Mouse (Mus musculus) adrenal gland, postnatal 36 days (tissue): ENCODE measurements around the gene Trpm4. TPM values are rescaled to one million over a fixed set of nuclear protein-coding genes. Genes with fewer than 3 reads are reported as not detected.
A peak's percentile ranks its signal among the peaks of the same experiment; 100 is the strongest.

ENCODE experiments used
- DNase-seq, 2 experiments: peaks; one replicate each; pipeline ENCODE4 v3.0.0; 2021; ENCODE audit warnings: mixed read lengths in 1 of 2
- total RNA-seq, 2 experiments: library from RNA; stranded (reverse); gene quantifications; 2 replicates each; pipeline ENCODE4 v1.2.3; 2021

Gene Trpm4
- total RNA-seq, 2 experiments from 2014 or later: 5.7 to 8.5 TPM

- peak; percentile 25 to 47 for DNase-seq
Measured at GRCm38 (mm10) chr7:45255822-45256221, 77.8 kb downstream of the Trpm4 start.

DNA sequence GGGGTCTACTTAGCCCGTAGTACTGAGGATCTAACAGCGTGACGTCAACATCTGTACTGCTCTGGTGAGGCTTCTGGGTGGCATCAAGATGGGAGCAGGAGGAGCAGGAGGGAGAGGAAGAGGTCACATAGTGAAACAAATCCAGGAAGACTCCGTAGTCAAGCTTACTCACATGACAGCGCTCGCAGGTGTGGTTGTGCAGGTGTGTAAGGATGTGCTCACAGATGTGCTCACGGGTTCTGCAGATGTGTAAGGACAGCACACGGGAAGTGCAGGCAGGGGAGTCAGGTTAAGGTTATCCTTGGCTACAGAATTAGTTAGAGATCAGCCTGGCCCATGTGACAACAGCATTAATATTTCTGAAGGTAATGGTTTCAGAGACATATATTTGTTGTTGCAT, 79.8 kb downstream of the Trpm4 start:
- DNase-seq: no peak

Other genes starting within 250 kb of the Trpm4 start
- 10 to 100 TPM; 32.2 to 38.3 TPM for gene Rcn3, start 241.6 kb downstream of the Trpm4 start, total RNA-seq
- gene Fcgrt, start 229.9 kb downstream of the Trpm4 start, total RNA-seq: 100 to 1,000 TPM; 116 to 138 TPM
- 1,000 to 10,000 TPM; 1,231 to 1,372 TPM for gene Rps11, start 209.3 kb downstream of the Trpm4 start, total RNA-seq
- 1,000 to 10,000 TPM; 1,621 to 1,757 TPM for gene Rpl13a, start 205.0 kb downstream of the Trpm4 start, total RNA-seq
- not detected for gene Gm45713, start 197.5 kb downstream of the Trpm4 start, total RNA-seq
- 10 to 100 TPM; 15.3 to 25.5 TPM for gene Flt3l, start 197.3 kb downstream of the Trpm4 start, total RNA-seq
- 10 to 100 TPM; 59.1 to 77.0 TPM for gene Pih1d1, start 179.5 kb downstream of the Trpm4 start, total RNA-seq
- 10 to 100 TPM; 62.7 to 76.7 TPM for gene Aldh16a1, start 179.2 kb downstream of the Trpm4 start, total RNA-seq
- under 1 TPM in 1 of 2 experiments, not detected in 1; 0.17 TPM for gene Slc17a7, start 169.8 kb downstream of the Trpm4 start, total RNA-seq
- gene Gfy, start 154.2 kb downstream of the Trpm4 start, total RNA-seq: not detected
- gene Pth2, start 152.8 kb downstream of the Trpm4 start, total RNA-seq: not detected
- not detected for gene Ccdc155, start 128.9 kb downstream of the Trpm4 start, total RNA-seq
- not detected for gene Dkkl1, start 121.6 kb downstream of the Trpm4 start, total RNA-seq
- 10 to 100 TPM; 10.6 to 15.3 TPM for gene Tead2, start 118.0 kb downstream of the Trpm4 start, total RNA-seq
- 1 to 10 TPM; 2.2 to 4.1 TPM for gene Cd37, start 94.7 kb downstream of the Trpm4 start, total RNA-seq
- not detected for gene Slc6a16, start 92.7 kb downstream of the Trpm4 start, total RNA-seq
- gene Slc6a21, start 56.3 kb downstream of the Trpm4 start, total RNA-seq: under 1 TPM in 1 of 2 experiments, not detected in 1; 0.13 TPM
- gene Hrc, start 1.5 kb upstream of the Trpm4 start, total RNA-seq: under 1 TPM in 1 of 2 experiments, not detected in 1; 0.13 TPM
- 1 to 10 TPM; 1.5 to 1.7 TPM for gene Ppfia3, start 33.2 kb upstream of the Trpm4 start, total RNA-seq
- 1 to 10 TPM in 1 of 2 experiments, under 1 TPM in 1; 0.70 to 2.8 TPM for gene Lin7b, start 36.8 kb upstream of the Trpm4 start, total RNA-seq
- 100 to 1,000 TPM; 223 to 308 TPM for gene Snrnp70, start 62.0 kb upstream of the Trpm4 start, total RNA-seq
- gene Kcna7, start 71.9 kb upstream of the Trpm4 start, total RNA-seq: not detected
- gene Ntf5, start 79.9 kb upstream of the Trpm4 start, total RNA-seq: not detected
- gene Lhb, start 87.0 kb upstream of the Trpm4 start, total RNA-seq: not detected
- 10 to 100 TPM; 41.7 to 43.9 TPM for gene Gys1, start 101.1 kb upstream of the Trpm4 start, total RNA-seq
- gene Ruvbl2, start 104.3 kb upstream of the Trpm4 start, total RNA-seq: 10 to 100 TPM; 50.3 to 56.3 TPM
- gene Ftl1, start 126.1 kb upstream of the Trpm4 start, total RNA-seq: 1,000 to 10,000 TPM in 1 of 2 experiments, 100 to 1,000 TPM in 1; 896 to 1,448 TPM
- 10 to 100 TPM; 60.1 to 64.5 TPM for gene Bax, start 133.1 kb upstream of the Trpm4 start, total RNA-seq
- gene Tulp2, start 148.1 kb upstream of the Trpm4 start, total RNA-seq: 1 to 10 TPM in 1 of 2 experiments, under 1 TPM in 1; 0.86 to 2.1 TPM
- gene Gm45808, start 153.0 kb upstream of the Trpm4 start, total RNA-seq: 10 to 100 TPM; 39.2 to 52.3 TPM
- 10 to 100 TPM; 57.8 to 75.6 TPM for gene Dhdh, start 155.0 kb upstream of the Trpm4 start, total RNA-seq
- gene Nucb1, start 176.6 kb upstream of the Trpm4 start, total RNA-seq: 100 to 1,000 TPM; 263 to 267 TPM
- gene Ppp1r15a, start 192.5 kb upstream of the Trpm4 start, total RNA-seq: 10 to 100 TPM; 45.7 to 68.4 TPM
- 1 to 10 TPM; 3.5 to 4.2 TPM for gene Plekha4, start 192.6 kb upstream of the Trpm4 start, total RNA-seq
- 1 to 10 TPM in 1 of 2 experiments, under 1 TPM in 1; 0.56 to 1.2 TPM for gene Hsd17b14, start 221.1 kb upstream of the Trpm4 start, total RNA-seq
- gene Bcat2, start 236.4 kb upstream of the Trpm4 start, total RNA-seq: 100 to 1,000 TPM; 165 to 289 TPM